Mouse (Mus musculus) neural tube, embryonic 11.5 days (tissue): Measurements from ENCODE around the gene Zfp512b. TPM values are rescaled to one million over a fixed set of nuclear protein-coding genes. Genes with fewer than 3 reads are reported as not detected.

Source experiments
- ATAC-seq: fragments of 200-750 bp; cut with Nextera tagmentation; 2 replicates; pipeline ENCODE4 v1.8.0; 2017; ENCODE audit warnings: moderate number of reproducible peaks, mild to moderate bottlenecking, moderate TSS enrichment, moderate library complexity; ENCODE audit not compliant: insufficient read depth, low FRiP score, low TSS enrichment
- DNase-seq: peaks from one replicate; pipeline ENCODE4 v3.0.0-alpha.2; 2015; ENCODE audit warnings: low spot score
- H3K27ac ChIP-seq: fragments of 300-500 bp; sonication (generic); 2 replicates; pipeline ENCODE4 v1.5.1; 2014; ENCODE audit warnings: low read depth, mild to moderate bottlenecking, low read length
- H3K27me3 ChIP-seq: fragments of 300-500 bp; sonication (generic); 2 replicates; pipeline ENCODE4 v1.6.1; 2014; ENCODE audit warnings: mild to moderate bottlenecking, low read length, mixed read lengths; ENCODE audit not compliant: control insufficient read depth, insufficient read depth
- H3K36me3 ChIP-seq: fragments of 300-500 bp; sonication (generic); 2 replicates; pipeline ENCODE4 v1.6.1; 2014; ENCODE audit warnings: mild to moderate bottlenecking, low read length, moderate library complexity, mixed read lengths; ENCODE audit not compliant: control insufficient read depth, insufficient read depth
- H3K4me1 ChIP-seq: fragments of 300-500 bp; sonication (generic); 2 replicates; pipeline ENCODE4 v1.6.1; 2014; ENCODE audit warnings: low read length, mixed read lengths; ENCODE audit not compliant: control insufficient read depth, insufficient read depth
- H3K4me2 ChIP-seq: fragments of 300-500 bp; sonication (generic); 2 replicates; pipeline ENCODE4 v1.6.1; 2014; ENCODE audit warnings: low read depth, mild to moderate bottlenecking, moderate library complexity
- H3K4me3 ChIP-seq: fragments of 300-500 bp; sonication (generic); 2 replicates; pipeline ENCODE4 v1.5.1; 2014; ENCODE audit warnings: low read depth, low read length
- H3K9ac ChIP-seq: fragments of 300-500 bp; sonication (generic); 2 replicates; pipeline ENCODE4 v1.6.1; 2014; ENCODE audit warnings: mild to moderate bottlenecking, low read length
- H3K9me3 ChIP-seq: fragments of 300-500 bp; sonication (generic); 2 replicates; pipeline ENCODE4 v1.6.1; 2016; ENCODE audit warnings: low read length; ENCODE audit not compliant: control insufficient read depth
- WGBS: fragments of 180-500 bp; shearing (Covaris S2); extraction: QIAGEN DNeasy Blood & Tissue Kit; methylation state at CpG from one replicate; pipeline ENCODE4 v1.1.7; 2014; 5-methylcytosine and 5-hydroxymethylcytosine counted together
- polyA plus RNA-seq: library from polyadenylated mRNA; unstranded; fragments of >200 nt; fragmentation: Nextera tagmentation; extraction: Ambion mirVana; gene quantifications from 2 replicates; pipeline ENCODE4 v1.2.1, GENCODE M21; 2014

Zfp512b gene
- polyA plus RNA-seq, 1 experiment from 2014 or later = 38.1 TPM

DNA sequence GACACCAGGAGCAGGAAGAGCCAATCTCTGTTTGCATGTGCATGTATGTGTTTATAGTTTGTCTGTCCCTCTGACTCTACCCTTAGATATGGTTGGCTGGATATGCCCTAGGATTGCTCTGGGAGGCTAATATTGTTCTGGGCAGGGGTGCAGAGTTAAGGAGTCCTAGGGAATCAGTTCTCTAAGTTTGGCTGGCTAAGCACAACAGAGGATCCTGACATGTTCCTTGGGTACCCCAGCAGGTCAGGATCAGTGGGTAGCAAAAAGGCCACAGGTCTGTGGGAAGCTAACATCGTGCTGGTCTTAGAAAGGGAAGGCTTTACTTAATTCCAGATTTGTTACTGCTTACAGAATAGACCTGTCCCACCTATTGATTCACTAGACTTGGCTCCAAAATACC is 12.9 kb downstream of the Zfp512b start:
- H3K4me3 ChIP-seq = no peak overlapping the region
- ATAC-seq = no peak
- no peak overlapping the region for H3K4me2 ChIP-seq
- H3K9ac ChIP-seq = no peak overlapping the region
- 89% methylated on average over 1 of the region's 1 CpGs for WGBS
- H3K9me3 ChIP-seq = no peaks in the 10 kb centered on the region
- no peaks in the 10 kb centered on the region for H3K27me3 ChIP-seq
- H3K4me1 ChIP-seq = 0 out of 2 replicates have a peak, but pooled peaks cover 12% of the 10 kb centered on the region
- no peak overlapping the region for H3K27ac ChIP-seq
- no peak for DNase-seq
- H3K36me3 ChIP-seq = peaks cover 2% of the 10 kb centered on the region

DNA sequence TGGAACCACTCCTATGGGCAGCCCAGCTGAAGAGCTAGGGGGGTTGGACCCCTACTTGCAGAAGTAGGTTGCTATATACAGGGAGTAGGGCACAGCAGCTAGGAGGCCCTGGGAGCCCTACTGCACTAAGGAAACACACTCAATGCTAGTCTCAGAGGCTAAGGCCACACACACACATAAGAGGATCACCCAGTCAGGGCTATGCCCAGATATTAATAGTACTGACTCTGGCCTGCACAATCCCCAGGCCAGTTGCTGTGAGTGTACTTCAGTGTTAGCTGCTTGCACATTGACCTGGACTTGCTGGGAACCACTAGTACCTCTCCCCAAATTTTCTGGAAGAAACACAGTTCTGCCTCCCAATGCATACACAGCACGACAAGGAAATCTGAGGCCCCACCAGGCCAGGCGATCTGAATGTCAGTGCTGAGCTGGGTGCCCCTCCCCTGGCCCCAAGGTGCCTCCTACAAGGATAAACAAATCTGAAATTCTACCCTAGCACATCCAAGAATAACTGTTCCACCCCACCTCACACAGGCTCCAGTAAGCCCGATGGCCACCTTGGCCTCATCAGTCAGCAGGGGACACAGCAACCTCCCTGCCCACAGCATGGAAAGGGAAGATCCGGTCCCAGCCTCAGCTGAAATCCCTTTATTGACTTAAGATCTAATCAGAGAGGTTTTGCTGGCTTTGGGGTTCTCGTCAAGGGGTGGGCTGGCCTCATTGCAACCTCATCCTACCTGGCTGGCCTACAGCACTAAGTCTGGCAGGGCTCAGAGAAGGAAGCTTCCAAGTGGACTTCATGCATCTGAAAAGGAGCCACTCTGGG is 13.6 kb downstream of the Zfp512b start:
- ATAC-seq (no peak), DNase-seq (no peak)
- Histone ChIP-seq H3K9ac (no peak overlapping the region), H3K36me3 (no peaks in the 10 kb centered on the region; the same call in 1 of the 2 replicates), H3K4me1 (0 out of 2 replicates have a peak, but pooled peaks cover 12% of the 10 kb centered on the region), H3K4me3 (no peak overlapping the region), H3K27me3 (no peaks in the 10 kb centered on the region), H3K27ac (no peak overlapping the region), H3K9me3 (no peaks in the 10 kb centered on the region), H3K4me2 (no peak overlapping the region)
- 85% methylated on average over 5 of the region's 5 CpGs for WGBS

DNA sequence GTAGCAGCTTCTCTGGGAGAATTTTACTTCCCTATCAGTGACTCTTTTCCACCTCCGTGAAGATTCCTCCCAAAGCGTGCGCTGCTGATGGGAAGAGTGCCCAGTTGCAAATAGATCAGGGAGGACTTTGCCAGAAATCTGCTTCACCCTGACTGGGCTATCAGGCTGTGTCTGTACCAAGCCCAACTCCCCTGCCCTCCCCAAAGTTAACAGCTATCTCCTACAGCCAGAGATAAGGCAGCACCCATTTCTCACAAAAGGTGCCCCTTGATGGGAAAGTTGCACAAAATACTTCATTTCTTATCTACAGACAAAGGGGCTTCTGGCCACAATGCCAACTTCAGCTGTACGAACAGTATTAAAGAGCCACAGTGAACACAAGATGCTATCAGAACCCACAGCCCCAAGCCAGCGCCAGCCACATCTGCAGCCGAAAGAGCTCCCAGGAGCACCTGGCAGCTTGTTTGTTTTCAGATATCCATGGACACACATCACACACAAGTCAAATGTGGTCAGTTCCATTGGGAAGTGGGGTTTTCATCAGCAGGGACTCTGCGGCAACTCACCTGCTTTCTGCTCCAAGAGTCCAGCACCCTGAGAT is 14.5 kb downstream of the Zfp512b start:
- DNase-seq (no peak), ATAC-seq (no peak)
- Histone ChIP-seq H3K4me3 (no peak overlapping the region), H3K36me3 (no peaks in the 10 kb centered on the region; the same call in 1 of the 2 replicates), H3K9ac (no peak overlapping the region), H3K27ac (no peak overlapping the region), H3K9me3 (no peaks in the 10 kb centered on the region), H3K27me3 (no peaks in the 10 kb centered on the region), H3K4me2 (no peak overlapping the region), H3K4me1 (0 out of 2 replicates have a peak, but pooled peaks cover 12% of the 10 kb centered on the region)
- WGBS = 84% methylated on average over 7 of the region's 7 CpGs

DNA sequence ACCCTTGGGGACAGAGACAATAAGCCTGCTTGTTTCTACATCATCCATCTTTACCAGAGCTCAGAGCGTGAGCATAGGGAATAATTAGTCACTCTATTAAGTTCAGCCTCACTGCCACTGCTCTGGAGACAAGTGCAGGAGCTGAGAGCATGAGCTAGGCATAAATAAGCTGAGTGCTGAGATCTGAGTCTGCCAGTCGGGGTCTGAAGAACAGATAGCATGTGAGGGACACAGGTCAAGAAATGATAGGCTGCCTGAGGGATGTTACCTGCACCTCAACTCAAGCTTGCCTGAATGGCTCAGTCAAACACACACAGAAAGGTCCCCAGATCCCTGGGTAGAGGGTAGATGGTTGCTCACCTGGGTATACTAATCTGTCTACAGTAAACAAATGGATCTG is 15.5 kb downstream of the Zfp512b start:
- Histone ChIP-seq H3K9me3 (no peaks in the 10 kb centered on the region), H3K9ac (no peak overlapping the region), H3K27ac (no peak overlapping the region), H3K4me2 (no peak overlapping the region), H3K4me1 (0 out of 2 replicates have a peak, but pooled peaks cover 9% of the 10 kb centered on the region), H3K4me3 (no peak overlapping the region), H3K27me3 (no peaks in the 10 kb centered on the region), H3K36me3 (no peaks in the 10 kb centered on the region; the same call in 1 of the 2 replicates)
- 60% methylated on average over 2 of the region's 2 CpGs for whole genome bisulfite sequencing
- ATAC-seq (no peak), DNase-seq (no peak)

DNA sequence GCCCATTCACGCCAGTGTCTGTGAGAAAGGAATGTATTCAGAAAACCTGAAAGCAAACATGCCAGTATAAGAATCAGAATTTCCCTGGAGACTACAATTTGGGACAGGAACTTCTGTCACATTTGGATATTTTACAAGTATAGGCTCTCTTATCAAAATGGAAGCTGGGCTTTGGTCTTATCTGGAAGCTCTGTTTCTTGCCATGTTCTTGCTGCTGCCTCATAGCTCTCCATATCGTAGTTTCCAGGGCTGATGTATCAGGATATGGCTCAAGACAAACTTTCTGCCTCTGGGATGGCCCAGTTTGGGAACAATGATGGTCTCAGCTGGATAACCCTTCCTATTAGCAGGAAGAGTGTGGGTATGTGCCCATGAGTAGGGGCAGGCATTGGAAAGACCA is 16.0 kb downstream of the Zfp512b start:
- Histone ChIP-seq H3K36me3 (no peaks in the 10 kb centered on the region; the same call in 1 of the 2 replicates), H3K4me2 (no peak overlapping the region), H3K9me3 (no peaks in the 10 kb centered on the region), H3K4me3 (no peak overlapping the region), H3K27me3 (no peaks in the 10 kb centered on the region), H3K27ac (no peak overlapping the region), H3K4me1 (0 out of 2 replicates have a peak, but pooled peaks cover 8% of the 10 kb centered on the region), H3K9ac (no peak overlapping the region)
- WGBS = 91% methylated on average over 2 of the region's 2 CpGs
- ATAC-seq (no peak), DNase-seq (no peak)

DNA sequence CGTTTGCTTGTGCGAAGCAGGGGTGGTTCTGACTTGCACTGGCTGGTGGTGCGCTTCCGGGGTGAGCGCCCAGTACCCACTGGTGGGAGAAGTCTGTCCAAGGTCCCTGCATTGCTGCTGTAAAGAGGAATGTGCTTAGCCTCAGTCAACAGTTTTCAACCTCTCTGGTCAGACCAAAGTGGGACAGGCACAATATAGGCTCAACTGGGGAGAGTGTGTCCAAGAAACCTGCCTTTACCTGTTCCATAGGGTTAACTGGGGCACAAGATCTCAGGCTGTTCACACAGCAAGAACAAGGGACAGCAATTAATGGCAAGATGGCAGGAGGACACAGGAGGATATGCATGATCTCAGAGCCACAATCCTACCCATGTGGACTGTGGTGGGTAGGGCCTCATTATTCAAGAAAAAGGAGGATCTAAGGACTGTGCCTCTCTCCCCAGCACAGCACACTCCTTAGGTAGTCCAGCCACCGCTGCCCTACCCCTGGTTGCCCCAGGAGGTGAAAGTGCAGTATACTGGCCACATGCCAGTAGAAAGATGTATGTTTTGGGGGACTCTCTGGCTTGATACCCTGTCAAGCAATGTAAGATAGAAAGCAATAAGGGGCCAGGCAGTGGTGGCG is 17.6 kb downstream of the Zfp512b start:
- Histone ChIP-seq H3K4me2 (no peak overlapping the region), H3K27me3 (no peaks in the 10 kb centered on the region), H3K4me3 (no peak overlapping the region), H3K36me3 (no peaks in the 10 kb centered on the region), H3K4me1 (no peaks in the 10 kb centered on the region), H3K27ac (no peak overlapping the region), H3K9ac (no peak overlapping the region), H3K9me3 (no peaks in the 10 kb centered on the region)
- DNase-seq (no peak), ATAC-seq (no peak)
- 94% methylated on average over 7 of the region's 7 CpGs for WGBS

DNA sequence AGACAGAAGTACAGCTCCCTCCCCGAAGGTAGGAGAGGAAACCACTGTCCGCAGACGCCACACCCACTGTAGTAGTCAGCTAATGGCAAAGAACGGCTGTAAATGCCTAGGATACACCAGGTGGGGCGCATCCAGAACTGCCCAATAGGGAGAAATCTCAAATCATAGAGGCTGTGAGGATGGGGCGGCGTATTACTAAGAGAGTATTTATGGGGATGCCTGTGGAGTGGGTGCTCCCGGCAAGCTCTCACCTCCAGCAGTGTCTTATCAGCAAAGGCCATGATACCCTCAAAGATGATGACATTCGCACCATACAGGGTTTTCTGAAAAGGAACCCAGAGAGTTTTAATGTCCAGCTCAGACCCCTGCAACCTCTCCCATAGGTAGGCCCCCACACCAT is 18.6 kb downstream of the Zfp512b start:
- DNase-seq (no peak), ATAC-seq (no peak)
- H3K4me3 ChIP-seq = no peak overlapping the region
- no peaks in the 10 kb centered on the region for H3K4me1 ChIP-seq
- WGBS = 97% methylated on average over 9 of the region's 9 CpGs
- H3K4me2 ChIP-seq = no peak overlapping the region
- no peak overlapping the region for H3K9ac ChIP-seq
- H3K27me3 ChIP-seq = no peaks in the 10 kb centered on the region
- no peak overlapping the region for H3K27ac ChIP-seq
- H3K9me3 ChIP-seq = no peaks in the 10 kb centered on the region
- no peaks in the 10 kb centered on the region for H3K36me3 ChIP-seq

DNA sequence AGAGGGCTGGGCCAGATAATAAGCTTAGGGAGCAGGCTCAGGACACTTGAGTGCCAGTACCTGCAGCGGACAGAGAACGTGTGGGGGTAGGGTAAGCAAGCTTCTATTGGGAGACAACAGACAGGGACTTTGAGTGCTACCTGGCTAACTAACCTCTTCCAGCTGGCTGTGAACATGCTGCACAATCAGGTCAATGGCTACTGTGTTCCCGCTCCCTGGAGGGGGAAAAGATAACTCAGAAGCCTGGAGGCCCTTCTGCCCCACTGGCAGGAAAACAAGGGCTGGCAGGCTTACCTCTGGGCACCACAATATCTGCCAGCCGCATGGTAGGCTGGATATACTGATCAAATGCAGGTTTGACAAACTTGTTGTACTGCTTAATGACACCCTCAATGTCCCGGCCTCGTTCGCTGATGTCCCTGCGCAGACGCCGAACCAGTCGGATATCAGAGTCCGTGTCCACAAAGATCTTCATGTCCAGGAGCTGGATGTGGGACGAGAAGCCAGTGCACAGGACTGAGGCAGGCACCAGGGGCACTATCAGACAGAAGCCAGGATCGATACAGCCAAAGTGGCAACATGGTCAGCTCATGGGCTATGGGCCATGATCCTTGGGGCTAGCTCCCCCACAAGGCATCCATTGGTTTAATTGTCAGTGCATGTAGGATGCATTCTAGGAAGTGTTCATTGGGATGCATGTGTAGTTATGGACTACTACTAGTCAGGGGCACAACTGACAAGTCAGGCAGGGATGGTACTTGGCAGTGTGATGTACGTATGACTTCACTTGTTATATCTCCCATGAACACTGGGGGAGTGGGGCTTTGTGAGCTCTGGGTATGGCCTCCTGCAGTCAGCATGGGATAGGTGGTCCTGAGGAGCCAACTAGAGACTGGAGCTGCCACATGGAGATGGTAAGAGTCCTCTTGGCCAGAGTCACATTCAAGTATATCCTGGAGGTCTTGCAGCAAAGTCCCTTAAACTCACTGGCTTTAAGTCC is 19.4 kb downstream of the Zfp512b start:
- Histone ChIP-seq H3K27ac (no peak overlapping the region), H3K9ac (no peak overlapping the region), H3K4me3 (no peak overlapping the region), H3K4me2 (no peak overlapping the region), H3K9me3 (no peaks in the 10 kb centered on the region), H3K27me3 (no peaks in the 10 kb centered on the region), H3K4me1 (no peaks in the 10 kb centered on the region), H3K36me3 (no peaks in the 10 kb centered on the region)
- ATAC-seq (no peak), DNase-seq (no peak)
- 91% methylated on average over 15 of the region's 15 CpGs for WGBS
